Mouse (Mus musculus) ES-Bruce4 (cell line): ENCODE results near the gene Msl1.

Experiments
- CTCF ChIP-seq: IDR thresholded peaks from one replicate; pipeline ENCODE4 v1.8.1; 2011; ENCODE audit warnings: low read depth, low read length
- POLR2A ChIP-seq: IDR thresholded peaks from one replicate; pipeline ENCODE4 v1.8.1; 2011; ENCODE audit warnings: low read length; ENCODE audit not compliant: insufficient read depth

DNA sequence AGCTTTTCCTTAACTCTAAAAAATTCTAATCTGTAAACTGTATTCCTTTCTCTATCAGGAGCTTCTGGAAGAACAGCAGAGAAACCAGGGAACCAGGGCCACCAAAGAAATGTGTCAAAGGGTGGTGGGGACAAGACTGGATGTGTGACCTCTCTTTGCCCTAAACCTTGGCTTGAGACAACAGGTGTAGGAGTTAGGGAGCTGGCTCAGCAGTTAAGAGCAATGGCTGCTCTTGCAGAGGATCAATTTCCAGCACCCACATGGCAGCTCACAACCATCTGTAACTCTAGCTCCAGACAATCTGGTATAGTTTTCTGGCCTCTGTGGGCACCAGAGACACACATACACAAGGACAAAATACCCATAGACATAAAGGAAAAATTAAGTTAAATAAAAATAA lies 17.4 kb upstream of the Msl1 start:
- TF ChIP-seq CTCF (no peak), POLR2A (no peak)
